Mouse (Mus musculus): ENCODE data around the gene Dhcr7. TPM values are rescaled to one million over a fixed set of nuclear protein-coding genes. Genes with fewer than 3 reads are reported as not detected.

Gene Dhcr7
- polyA plus RNA-seq (2011; ENCODE audit: insufficient read depth, insufficient read length, low read depth, missing spikeins) = 114 and 117 TPM in 2 replicates

- peak within 1 kb of the TSS; percentile 61 for H3K9ac ChIP-seq (ENCODE audit: low read depth, poor library complexity, severe bottlenecking)
- H3K27me3 ChIP-seq (ENCODE audit: control insufficient read depth, insufficient read depth, low read length, poor library complexity, severe bottlenecking) = no peaks in the 10 kb centered on the region
- H3K36me3 ChIP-seq (ENCODE audit: control insufficient read depth, insufficient read depth, low read length, poor library complexity, severe bottlenecking) = no peaks in the 10 kb centered on the region
- peak within 1 kb of the TSS; percentile 79 for H3K4me3 ChIP-seq (ENCODE audit: low read depth, low read length)
- no peaks in the 10 kb centered on the region for H3K9me3 ChIP-seq (replicated peaks; ENCODE audit: control insufficient read depth, insufficient read depth, low read length, poor library complexity, severe bottlenecking)
- peak; percentile 86 for TF ChIP-seq POLR2A (IDR thresholded peaks at IDR 0.05; ENCODE audit: insufficient read depth, low read length)
- TF ChIP-seq CTCF (IDR thresholded peaks at IDR 0.05; ENCODE audit: low read depth, low read length) = no peak
- 0 out of 2 replicates have a peak, but pooled peaks have one; percentile 5 for TF ChIP-seq EP300 (IDR thresholded peaks at IDR 0.05; ENCODE audit: insufficient read depth, low read depth, low read length)
- H3K4me1 ChIP-seq (ENCODE audit: control insufficient read depth, insufficient read depth, low read length) = no peaks in the 10 kb centered on the region
- no peak within 1 kb of the TSS for H3K27ac ChIP-seq (ENCODE audit: insufficient read depth, low read length)
Measured at GRCm38 (mm10) chr7:143822375-143823265, at the start of gene Dhcr7, which contains the start of gene Nadsyn1. TSS of gene Dhcr7 (plus strand) at chr7:143823145. TSS of gene Nadsyn1 (minus strand) at chr7:143822849.

- H3K36me3 ChIP-seq (ENCODE audit: control insufficient read depth, insufficient read depth, low read length, poor library complexity, severe bottlenecking) = no peaks in the 10 kb centered on the region
- no peak overlapping the region for H3K27ac ChIP-seq (ENCODE audit: insufficient read depth, low read length)
- no peaks in the 10 kb centered on the region for H3K27me3 ChIP-seq (ENCODE audit: control insufficient read depth, insufficient read depth, low read length, poor library complexity, severe bottlenecking)
- H3K9ac ChIP-seq (ENCODE audit: low read depth, poor library complexity, severe bottlenecking) = no peak overlapping the region
- H3K9me3 ChIP-seq (replicated peaks; ENCODE audit: control insufficient read depth, insufficient read depth, low read length, poor library complexity, severe bottlenecking) = no peaks in the 10 kb centered on the region
- no peaks in the 10 kb centered on the region for H3K4me1 ChIP-seq (ENCODE audit: control insufficient read depth, insufficient read depth, low read length)
- TF ChIP-seq CTCF (IDR thresholded peaks at IDR 0.05; ENCODE audit: low read depth, low read length) (no peak), POLR2A (IDR thresholded peaks at IDR 0.05; ENCODE audit: insufficient read depth, low read length) (no peak), EP300 (IDR thresholded peaks at IDR 0.05; ENCODE audit: insufficient read depth, low read depth, low read length) (no peak)
- no peak overlapping the region for H3K4me3 ChIP-seq (ENCODE audit: low read depth, low read length)
Measured at GRCm38 (mm10) chr7:143776137-143776536, 46.8 kb upstream of the Dhcr7 start.

- Histone ChIP-seq H3K9ac (ENCODE audit: low read depth, poor library complexity, severe bottlenecking) (no peak overlapping the region), H3K36me3 (ENCODE audit: control insufficient read depth, insufficient read depth, low read length, poor library complexity, severe bottlenecking) (no peaks in the 10 kb centered on the region), H3K9me3 (replicated peaks; ENCODE audit: control insufficient read depth, insufficient read depth, low read length, poor library complexity, severe bottlenecking) (no peaks in the 10 kb centered on the region), H3K27me3 (ENCODE audit: control insufficient read depth, insufficient read depth, low read length, poor library complexity, severe bottlenecking) (no peaks in the 10 kb centered on the region), H3K27ac (ENCODE audit: insufficient read depth, low read length) (no peak overlapping the region), H3K4me3 (ENCODE audit: low read depth, low read length) (no peak overlapping the region), H3K4me1 (ENCODE audit: control insufficient read depth, insufficient read depth, low read length) (no peaks in the 10 kb centered on the region)
- TF ChIP-seq CTCF (IDR thresholded peaks at IDR 0.05; ENCODE audit: low read depth, low read length) (no peak), EP300 (IDR thresholded peaks at IDR 0.05; ENCODE audit: insufficient read depth, low read depth, low read length) (no peak), POLR2A (IDR thresholded peaks at IDR 0.05; ENCODE audit: insufficient read depth, low read length) (no peak)
Measured at GRCm38 (mm10) chr7:143777375-143777774, 45.6 kb upstream of the Dhcr7 start.

GRCm38 (mm10) chr7:143783378-143783995 lies 39.5 kb upstream of the Dhcr7 start:
- Histone ChIP-seq H3K36me3 (ENCODE audit: control insufficient read depth, insufficient read depth, low read length, poor library complexity, severe bottlenecking) (no peaks in the 10 kb centered on the region), H3K27ac (ENCODE audit: insufficient read depth, low read length) (no peak overlapping the region), H3K4me1 (ENCODE audit: control insufficient read depth, insufficient read depth, low read length) (no peaks in the 10 kb centered on the region), H3K4me3 (ENCODE audit: low read depth, low read length) (no peak overlapping the region), H3K27me3 (ENCODE audit: control insufficient read depth, insufficient read depth, low read length, poor library complexity, severe bottlenecking) (no peaks in the 10 kb centered on the region), H3K9me3 (replicated peaks; ENCODE audit: control insufficient read depth, insufficient read depth, low read length, poor library complexity, severe bottlenecking) (no peaks in the 10 kb centered on the region), H3K9ac (ENCODE audit: low read depth, poor library complexity, severe bottlenecking) (no peak overlapping the region)
- no peak for TF ChIP-seq EP300 (IDR thresholded peaks at IDR 0.05; ENCODE audit: insufficient read depth, low read depth, low read length)
- no peak for TF ChIP-seq POLR2A (IDR thresholded peaks at IDR 0.05; ENCODE audit: insufficient read depth, low read length)
- TF ChIP-seq CTCF (IDR thresholded peaks at IDR 0.05; ENCODE audit: low read depth, low read length) = no peak

- Histone ChIP-seq H3K4me3 (ENCODE audit: low read depth, low read length) (peak within 1 kb of the TSS; percentile 20), H3K27ac (ENCODE audit: insufficient read depth, low read length) (no peak within 1 kb of the TSS), H3K4me1 (ENCODE audit: control insufficient read depth, insufficient read depth, low read length) (no peaks in the 10 kb centered on the region), H3K27me3 (ENCODE audit: control insufficient read depth, insufficient read depth, low read length, poor library complexity, severe bottlenecking) (no peaks in the 10 kb centered on the region), H3K36me3 (ENCODE audit: control insufficient read depth, insufficient read depth, low read length, poor library complexity, severe bottlenecking) (no peaks in the 10 kb centered on the region), H3K9ac (ENCODE audit: low read depth, poor library complexity, severe bottlenecking) (no peak within 1 kb of the TSS), H3K9me3 (replicated peaks; ENCODE audit: control insufficient read depth, insufficient read depth, low read length, poor library complexity, severe bottlenecking) (no peaks in the 10 kb centered on the region)
- TF ChIP-seq POLR2A (IDR thresholded peaks at IDR 0.05; ENCODE audit: insufficient read depth, low read length) = no peak
- no peak for TF ChIP-seq CTCF (IDR thresholded peaks at IDR 0.05; ENCODE audit: low read depth, low read length)
- TF ChIP-seq EP300 (IDR thresholded peaks at IDR 0.05; ENCODE audit: insufficient read depth, low read depth, low read length) = no peak
Measured at GRCm38 (mm10) chr7:143783996-143784829, 38.7 kb upstream of the Dhcr7 start, which contains the start of gene Mrgpre. TSS of gene Mrgpre (minus strand) at chr7:143784500.

All from ES-Bruce4 (cell line).